Mouse (Mus musculus): Measurements from ENCODE around the gene Lrrc17. TPM values are rescaled to one million over a fixed set of nuclear protein-coding genes. Genes with fewer than 3 reads are reported as not detected.

Lrrc17 gene
- polyA plus RNA-seq, 1 experiment, result not detected

GRCm38 (mm10) chr5:21565392-21566065 is 22.2 kb downstream of the Lrrc17 start:
- no peak for TF ChIP-seq CTCF (IDR thresholded peaks at IDR 0.05; ENCODE audit: extremely low read depth, insufficient read depth, low read length)
- no peak for TF ChIP-seq POLR2A (IDR thresholded peaks at IDR 0.05; ENCODE audit: extremely low read depth, insufficient read depth, low read length)
- H3K4me3 ChIP-seq (ENCODE audit: insufficient read depth, low read length), result no peak overlapping the region
- H3K27ac ChIP-seq (ENCODE audit: insufficient read depth, low read length), result no peak overlapping the region
- peaks cover 4% of the 10 kb centered on the region; the same call in 1 of the 2 replicates for H3K4me1 ChIP-seq (ENCODE audit: control insufficient read depth, insufficient read depth, low read length)

- TF ChIP-seq CTCF (IDR thresholded peaks at IDR 0.05; ENCODE audit: extremely low read depth, insufficient read depth, low read length) (no peak), POLR2A (IDR thresholded peaks at IDR 0.05; ENCODE audit: extremely low read depth, insufficient read depth, low read length) (no peak)
- no peak overlapping the region for H3K4me3 ChIP-seq (ENCODE audit: insufficient read depth, low read length)
- no peak overlapping the region for H3K27ac ChIP-seq (ENCODE audit: insufficient read depth, low read length)
- H3K4me1 ChIP-seq (ENCODE audit: control insufficient read depth, insufficient read depth, low read length), result peaks cover 4% of the 10 kb centered on the region
Observed at GRCm38 (mm10) chr5:21567784-21568183, 24.4 kb downstream of the Lrrc17 start.

GRCm38 (mm10) chr5:21572764-21573416 is 29.5 kb downstream of the Lrrc17 start:
- peaks cover 1% of the 10 kb centered on the region; the same call in 1 of the 2 replicates for H3K4me1 ChIP-seq (ENCODE audit: control insufficient read depth, insufficient read depth, low read length)
- no peak overlapping the region for H3K4me3 ChIP-seq (ENCODE audit: insufficient read depth, low read length)
- H3K27ac ChIP-seq (ENCODE audit: insufficient read depth, low read length), result no peak overlapping the region
- TF ChIP-seq CTCF (IDR thresholded peaks at IDR 0.05; ENCODE audit: extremely low read depth, insufficient read depth, low read length) (no peak), POLR2A (IDR thresholded peaks at IDR 0.05; ENCODE audit: extremely low read depth, insufficient read depth, low read length) (no peak)

GRCm38 (mm10) chr5:21574386-21575209 is 31.2 kb downstream of the Lrrc17 start:
- H3K27ac ChIP-seq (ENCODE audit: insufficient read depth, low read length), result no peak overlapping the region
- peaks cover 1% of the 10 kb centered on the region; the same call in 1 of the 2 replicates for H3K4me1 ChIP-seq (ENCODE audit: control insufficient read depth, insufficient read depth, low read length)
- TF ChIP-seq POLR2A (IDR thresholded peaks at IDR 0.05; ENCODE audit: extremely low read depth, insufficient read depth, low read length) (no peak), CTCF (IDR thresholded peaks at IDR 0.05; ENCODE audit: extremely low read depth, insufficient read depth, low read length) (no peak)

GRCm38 (mm10) chr5:21575210-21575550 is 31.8 kb downstream of the Lrrc17 start:
- TF ChIP-seq POLR2A (IDR thresholded peaks at IDR 0.05; ENCODE audit: extremely low read depth, insufficient read depth, low read length), result no peak
- no peak for TF ChIP-seq CTCF (IDR thresholded peaks at IDR 0.05; ENCODE audit: extremely low read depth, insufficient read depth, low read length)
- H3K4me3 ChIP-seq (ENCODE audit: insufficient read depth, low read length), result no peak overlapping the region
- H3K4me1 ChIP-seq (ENCODE audit: control insufficient read depth, insufficient read depth, low read length), result peaks cover 1% of the 10 kb centered on the region; the same call in 1 of the 2 replicates
- no peak overlapping the region for H3K27ac ChIP-seq (ENCODE audit: insufficient read depth, low read length)

More at GRCm38 (mm10) chr5:21574386-21575209, 31.2 kb downstream of the Lrrc17 start:
- no peak overlapping the region for H3K4me3 ChIP-seq (ENCODE audit: insufficient read depth, low read length)

GRCm38 (mm10) chr5:21578136-21578535 is 34.8 kb downstream of the Lrrc17 start:
- Histone ChIP-seq H3K4me1 (ENCODE audit: control insufficient read depth, insufficient read depth, low read length) (0 out of 2 replicates have a peak, but pooled peaks cover 1% of the 10 kb centered on the region), H3K4me3 (ENCODE audit: insufficient read depth, low read length) (no peak overlapping the region), H3K27ac (ENCODE audit: insufficient read depth, low read length) (no peak overlapping the region)
- TF ChIP-seq POLR2A (IDR thresholded peaks at IDR 0.05; ENCODE audit: extremely low read depth, insufficient read depth, low read length) (no peak), CTCF (IDR thresholded peaks at IDR 0.05; ENCODE audit: extremely low read depth, insufficient read depth, low read length) (no peak)

- TF ChIP-seq POLR2A (IDR thresholded peaks at IDR 0.05; ENCODE audit: extremely low read depth, insufficient read depth, low read length), result no peak
- TF ChIP-seq CTCF (IDR thresholded peaks at IDR 0.05; ENCODE audit: extremely low read depth, insufficient read depth, low read length), result peak; percentile 58
- Histone ChIP-seq H3K4me3 (ENCODE audit: insufficient read depth, low read length) (no peak overlapping the region), H3K4me1 (ENCODE audit: control insufficient read depth, insufficient read depth, low read length) (no peaks in the 10 kb centered on the region), H3K27ac (ENCODE audit: insufficient read depth, low read length) (no peak overlapping the region)
Observed at GRCm38 (mm10) chr5:21586763-21587162, 43.4 kb downstream of the Lrrc17 start.

GRCm38 (mm10) chr5:21587683-21588082 is 44.3 kb downstream of the Lrrc17 start:
- TF ChIP-seq CTCF (IDR thresholded peaks at IDR 0.05; ENCODE audit: extremely low read depth, insufficient read depth, low read length) (no peak), POLR2A (IDR thresholded peaks at IDR 0.05; ENCODE audit: extremely low read depth, insufficient read depth, low read length) (no peak)
- H3K27ac ChIP-seq (ENCODE audit: insufficient read depth, low read length), result no peak overlapping the region

GRCm38 (mm10) chr5:21588220-21588619 is 44.9 kb downstream of the Lrrc17 start:
- no peak overlapping the region for H3K4me3 ChIP-seq (ENCODE audit: insufficient read depth, low read length)
- no peaks in the 10 kb centered on the region for H3K4me1 ChIP-seq (ENCODE audit: control insufficient read depth, insufficient read depth, low read length)
- TF ChIP-seq POLR2A (IDR thresholded peaks at IDR 0.05; ENCODE audit: extremely low read depth, insufficient read depth, low read length) (no peak), CTCF (IDR thresholded peaks at IDR 0.05; ENCODE audit: extremely low read depth, insufficient read depth, low read length) (no peak)
- H3K27ac ChIP-seq (ENCODE audit: insufficient read depth, low read length), result no peak overlapping the region

More at GRCm38 (mm10) chr5:21587683-21588082, 44.3 kb downstream of the Lrrc17 start:
- no peaks in the 10 kb centered on the region for H3K4me1 ChIP-seq (ENCODE audit: control insufficient read depth, insufficient read depth, low read length)
- H3K4me3 ChIP-seq (ENCODE audit: insufficient read depth, low read length), result no peak overlapping the region
